Mouse (Mus musculus) adipocyte (in vitro differentiated cells): ENCODE measurements around the gene Lman2.

ENCODE experiments used
- DNase-seq: peaks from one replicate; pipeline ENCODE4 v3.0.0-alpha.2; 2016; ENCODE audit warnings: low spot score

Lman2 gene

GRCm38 (mm10) chr13:55327169-55327568 is 35.4 kb downstream of the Lman2 start:
- no peak for DNase-seq

- DNase-seq: no peak
Measured at GRCm38 (mm10) chr13:55325596-55325995, 37.0 kb downstream of the Lman2 start.

GRCm38 (mm10) chr13:55322130-55322825 is 40.3 kb downstream of the Lman2 start:
- peak; percentile 62 for DNase-seq

GRCm38 (mm10) chr13:55321434-55322129 is 41.0 kb downstream of the Lman2 start, which contains the start of gene Rab24:
Gene Rab24 (minus strand): TSS chr13:55321946.
- peak; percentile 83 for DNase-seq

- no peak for DNase-seq
Measured at GRCm38 (mm10) chr13:55319931-55320533, 42.6 kb downstream of the Lman2 start, which contains the start of gene Prelid1. Gene Prelid1 (plus strand): TSS chr13:55320500.

- no peak for DNase-seq
Measured at GRCm38 (mm10) chr13:55318351-55318750, 44.2 kb downstream of the Lman2 start.

GRCm38 (mm10) chr13:55314891-55315412 is 47.6 kb downstream of the Lman2 start:
- DNase-seq: no peak

- peak; percentile 36 for DNase-seq
Measured at GRCm38 (mm10) chr13:55313051-55313450, 49.5 kb downstream of the Lman2 start.

GRCm38 (mm10) chr13:55312028-55312630 is 50.5 kb downstream of the Lman2 start:
- no peak for DNase-seq

- DNase-seq: no peak
Measured at GRCm38 (mm10) chr13:55300913-55301312, 61.7 kb downstream of the Lman2 start.

GRCm38 (mm10) chr13:55296760-55297159 is 65.8 kb downstream of the Lman2 start:
- no peak for DNase-seq
